Mouse (Mus musculus): ENCODE measurements at regions not wholly inside any gene's neighbourhood (a gene's known extent, or its start where the extent isn't known, plus 50 kb on each side); places are given as distances from the start of the nearest gene placed in this dataset.

- WGBS (ENCODE audit: insufficient replicate concordance) = 58% methylated on average over 6 of the region's 6 CpGs
- no peaks in the 10 kb centered on the region for H3K36me3 ChIP-seq (replicated peaks)
- H3K9ac ChIP-seq = no peak overlapping the region
- no peak overlapping the region for H3K4me3 ChIP-seq (replicated peaks)
- no peaks in the 10 kb centered on the region for H3K27me3 ChIP-seq
- H3K27ac ChIP-seq (replicated peaks) = no peak overlapping the region
- ATAC-seq (ENCODE audit: insufficient read depth) = no peak
- no peaks in the 10 kb centered on the region for H3K9me3 ChIP-seq (replicated peaks)
- no peaks in the 10 kb centered on the region for H3K4me1 ChIP-seq (replicated peaks)
- H3K4me2 ChIP-seq = no peak overlapping the region
Observed at GRCm38 (mm10) chr5:77809844-77810243, 402.0 kb upstream of the Igfbp7 start.

- Histone ChIP-seq H3K4me2 (no peak overlapping the region), H3K9me3 (replicated peaks) (no peaks in the 10 kb centered on the region), H3K4me1 (replicated peaks) (no peaks in the 10 kb centered on the region), H3K4me3 (replicated peaks) (no peak overlapping the region), H3K27me3 (no peaks in the 10 kb centered on the region), H3K9ac (no peak overlapping the region), H3K27ac (replicated peaks) (no peak overlapping the region), H3K36me3 (replicated peaks) (no peaks in the 10 kb centered on the region)
- no peak for ATAC-seq (ENCODE audit: insufficient read depth)
- WGBS (ENCODE audit: insufficient replicate concordance) = 27% methylated on average over 3 of the region's 3 CpGs
Observed at GRCm38 (mm10) chr5:77807726-77808125, 399.9 kb upstream of the Igfbp7 start.

- no peak for ATAC-seq (ENCODE audit: insufficient read depth)
- Histone ChIP-seq H3K36me3 (replicated peaks) (no peaks in the 10 kb centered on the region), H3K4me2 (no peak overlapping the region), H3K9me3 (replicated peaks) (no peaks in the 10 kb centered on the region), H3K9ac (no peak overlapping the region), H3K27me3 (no peaks in the 10 kb centered on the region), H3K27ac (replicated peaks) (no peak overlapping the region), H3K4me1 (replicated peaks) (no peaks in the 10 kb centered on the region), H3K4me3 (replicated peaks) (no peak overlapping the region)
- WGBS (ENCODE audit: insufficient replicate concordance) = 58% methylated on average over 9 of the region's 9 CpGs
Observed at GRCm38 (mm10) chr5:77806334-77807157, 398.7 kb upstream of the Igfbp7 start.

GRCm38 (mm10) chr5:77805796-77806195, 398.0 kb upstream of the Igfbp7 start:
- H3K4me3 ChIP-seq (replicated peaks) = no peak overlapping the region
- no peak overlapping the region for H3K9ac ChIP-seq
- no peaks in the 10 kb centered on the region for H3K4me1 ChIP-seq (replicated peaks)
- 56% methylated on average over 6 of the region's 6 CpGs for WGBS (ENCODE audit: insufficient replicate concordance)
- no peak overlapping the region for H3K4me2 ChIP-seq
- no peak for ATAC-seq (ENCODE audit: insufficient read depth)
- no peaks in the 10 kb centered on the region for H3K36me3 ChIP-seq (replicated peaks)
- no peaks in the 10 kb centered on the region for H3K9me3 ChIP-seq (replicated peaks)
- no peak overlapping the region for H3K27ac ChIP-seq (replicated peaks)
- no peaks in the 10 kb centered on the region for H3K27me3 ChIP-seq

GRCm38 (mm10) chr5:77805303-77805702, 397.5 kb upstream of the Igfbp7 start:
- no peak overlapping the region for H3K9ac ChIP-seq
- H3K27me3 ChIP-seq = no peaks in the 10 kb centered on the region
- H3K9me3 ChIP-seq (replicated peaks) = no peaks in the 10 kb centered on the region
- H3K4me2 ChIP-seq = no peak overlapping the region
- no peak overlapping the region for H3K4me3 ChIP-seq (replicated peaks)
- no peak for ATAC-seq (ENCODE audit: insufficient read depth)
- H3K4me1 ChIP-seq (replicated peaks) = no peaks in the 10 kb centered on the region
- no peak overlapping the region for H3K27ac ChIP-seq (replicated peaks)
- no peaks in the 10 kb centered on the region for H3K36me3 ChIP-seq (replicated peaks)
- 56% methylated on average over 1 of the region's 1 CpGs for WGBS (ENCODE audit: insufficient replicate concordance)

GRCm38 (mm10) chr5:77804113-77804512, 396.3 kb upstream of the Igfbp7 start:
- H3K27me3 ChIP-seq = no peaks in the 10 kb centered on the region
- H3K4me2 ChIP-seq = no peak overlapping the region
- H3K27ac ChIP-seq (replicated peaks) = no peak overlapping the region
- no peak for ATAC-seq (ENCODE audit: insufficient read depth)
- H3K36me3 ChIP-seq (replicated peaks) = no peaks in the 10 kb centered on the region
- H3K9me3 ChIP-seq (replicated peaks) = no peaks in the 10 kb centered on the region
- no peak overlapping the region for H3K9ac ChIP-seq
- no peak overlapping the region for H3K4me3 ChIP-seq (replicated peaks)
- no peaks in the 10 kb centered on the region for H3K4me1 ChIP-seq (replicated peaks)
- WGBS (ENCODE audit: insufficient replicate concordance) = 55% methylated on average over 9 of the region's 9 CpGs

- Histone ChIP-seq H3K27ac (replicated peaks) (no peak overlapping the region), H3K9me3 (replicated peaks) (no peaks in the 10 kb centered on the region), H3K9ac (no peak overlapping the region), H3K36me3 (replicated peaks) (no peaks in the 10 kb centered on the region), H3K4me3 (replicated peaks) (no peak overlapping the region), H3K27me3 (no peaks in the 10 kb centered on the region), H3K4me1 (replicated peaks) (no peaks in the 10 kb centered on the region), H3K4me2 (no peak overlapping the region)
- ATAC-seq (ENCODE audit: insufficient read depth) = no peak
- WGBS (ENCODE audit: insufficient replicate concordance) = 50% methylated on average over 6 of the region's 6 CpGs
Observed at GRCm38 (mm10) chr5:77803562-77803961, 395.7 kb upstream of the Igfbp7 start.

GRCm38 (mm10) chr5:77796960-77797359, 389.1 kb upstream of the Igfbp7 start:
- Histone ChIP-seq H3K9me3 (replicated peaks) (no peaks in the 10 kb centered on the region), H3K4me1 (replicated peaks) (no peaks in the 10 kb centered on the region), H3K36me3 (replicated peaks) (no peaks in the 10 kb centered on the region), H3K27me3 (no peaks in the 10 kb centered on the region), H3K4me2 (no peak overlapping the region), H3K4me3 (replicated peaks) (no peak overlapping the region), H3K27ac (replicated peaks) (no peak overlapping the region), H3K9ac (no peak overlapping the region)
- 62% methylated on average over 3 of the region's 3 CpGs for WGBS (ENCODE audit: insufficient replicate concordance)
- no peak for ATAC-seq (ENCODE audit: insufficient read depth)

- WGBS (ENCODE audit: insufficient replicate concordance) = 61% methylated on average over 5 of the region's 5 CpGs
- H3K27ac ChIP-seq (replicated peaks) = no peak overlapping the region
- H3K4me3 ChIP-seq (replicated peaks) = no peak overlapping the region
- H3K27me3 ChIP-seq = no peaks in the 10 kb centered on the region
- ATAC-seq (ENCODE audit: insufficient read depth) = no peak
- no peaks in the 10 kb centered on the region for H3K36me3 ChIP-seq (replicated peaks)
- H3K4me2 ChIP-seq = no peak overlapping the region
- no peak overlapping the region for H3K9ac ChIP-seq
- H3K4me1 ChIP-seq (replicated peaks) = no peaks in the 10 kb centered on the region
- no peaks in the 10 kb centered on the region for H3K9me3 ChIP-seq (replicated peaks)
Observed at GRCm38 (mm10) chr5:77795766-77796165, 387.9 kb upstream of the Igfbp7 start.

- no peak for ATAC-seq (ENCODE audit: insufficient read depth)
- Histone ChIP-seq H3K9ac (no peak overlapping the region), H3K4me3 (replicated peaks) (no peak overlapping the region), H3K9me3 (replicated peaks) (no peaks in the 10 kb centered on the region), H3K4me2 (no peak overlapping the region), H3K36me3 (replicated peaks) (no peaks in the 10 kb centered on the region), H3K27ac (replicated peaks) (no peak overlapping the region), H3K27me3 (no peaks in the 10 kb centered on the region), H3K4me1 (replicated peaks) (no peaks in the 10 kb centered on the region)
- WGBS (ENCODE audit: insufficient replicate concordance) = 34% methylated on average over 2 of the region's 2 CpGs
Observed at GRCm38 (mm10) chr5:77783953-77784352, 376.1 kb upstream of the Igfbp7 start.

- no peak overlapping the region for H3K4me2 ChIP-seq
- WGBS (ENCODE audit: insufficient replicate concordance) = 64% methylated on average over 6 of the region's 6 CpGs
- no peak overlapping the region for H3K27ac ChIP-seq (replicated peaks)
- H3K9ac ChIP-seq = no peak overlapping the region
- no peaks in the 10 kb centered on the region for H3K27me3 ChIP-seq
- H3K36me3 ChIP-seq (replicated peaks) = no peaks in the 10 kb centered on the region
- no peaks in the 10 kb centered on the region for H3K4me1 ChIP-seq (replicated peaks)
- no peaks in the 10 kb centered on the region for H3K9me3 ChIP-seq (replicated peaks)
- no peak for ATAC-seq (ENCODE audit: insufficient read depth)
- H3K4me3 ChIP-seq (replicated peaks) = no peak overlapping the region
Observed at GRCm38 (mm10) chr5:77762426-77763042, 354.7 kb upstream of the Igfbp7 start.

All from liver, embryonic 15.5 days (tissue).